Mouse (Mus musculus) megakaryocyte, embryonic 14.5 days (primary cell): ENCODE measurements around the gene Tbx3. TPM values are rescaled to one million over a fixed set of nuclear protein-coding genes. Genes with fewer than 3 reads are reported as not detected.

Experiments
- H3K27me3 ChIP-seq: replicated peaks from 2 replicates; pipeline ENCODE3; 2012; ENCODE audit warnings: inconsistent platforms
- H3K36me3 ChIP-seq: replicated peaks from 2 replicates; pipeline ENCODE3; 2012; ENCODE audit warnings: low read length, inconsistent platforms, mixed read lengths
- H3K4me1 ChIP-seq: 2 replicates; pipeline ENCODE4 v1.6.1; 2012; ENCODE audit warnings: inconsistent platforms
- H3K4me3 ChIP-seq: replicated peaks from 2 replicates; pipeline ENCODE3; 2012; ENCODE audit warnings: moderate library complexity, mild to moderate bottlenecking, inconsistent platforms
- H3K9me3 ChIP-seq: 2 replicates; pipeline ENCODE4 v1.6.1; 2012; ENCODE audit warnings: inconsistent platforms
- FLI1 ChIP-seq: IDR thresholded peaks from 2 replicates; pipeline ENCODE4 v1.6.1; 2012; ENCODE audit warnings: low read length, inconsistent platforms, mixed read lengths
- GATA1 ChIP-seq: IDR thresholded peaks from 3 replicates; pipeline ENCODE4 v1.6.1; 2012; ENCODE audit warnings: mixed read lengths, low read length, inconsistent platforms, borderline replicate concordance
- polyA plus RNA-seq: library from polyadenylated mRNA; stranded (reverse); fragments of >175 nt; gene quantifications from 2 replicates; pipeline ENCODE4 v1.2.3, GENCODE M21; 2012; ENCODE audit warnings: low replicate concordance; ENCODE audit not compliant: insufficient read depth

Tbx3 gene
- polyA plus RNA-seq, 1 experiment: not detected

DNA sequence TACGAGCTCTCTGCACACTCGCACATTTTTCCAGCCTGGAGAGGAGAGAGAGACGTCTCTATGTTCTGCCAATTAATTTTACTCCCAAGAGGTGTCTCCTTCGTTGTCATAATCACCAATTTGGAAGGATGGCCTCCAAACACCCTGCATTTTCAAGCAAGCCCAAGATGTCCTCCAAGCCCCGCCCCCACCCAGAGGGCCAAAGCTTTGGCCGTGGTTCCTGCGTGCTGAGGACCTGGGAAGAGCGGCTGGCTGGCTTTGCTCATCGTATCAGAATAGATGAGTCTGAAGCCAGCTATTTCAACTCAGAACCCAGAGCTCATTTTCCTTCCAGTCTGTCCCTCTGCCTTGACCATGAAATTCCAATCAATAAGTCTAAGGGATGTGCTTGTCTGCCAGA lies 29.4 kb upstream of the Tbx3 start:
- Histone ChIP-seq H3K36me3 (no peaks in the 10 kb centered on the region), H3K9me3 (no peaks in the 10 kb centered on the region), H3K4me3 (no peak overlapping the region), H3K27me3 (peaks cover 24% of the 10 kb centered on the region), H3K4me1 (no peaks in the 10 kb centered on the region)
- TF ChIP-seq FLI1 (no peak), GATA1 (no peak)

DNA sequence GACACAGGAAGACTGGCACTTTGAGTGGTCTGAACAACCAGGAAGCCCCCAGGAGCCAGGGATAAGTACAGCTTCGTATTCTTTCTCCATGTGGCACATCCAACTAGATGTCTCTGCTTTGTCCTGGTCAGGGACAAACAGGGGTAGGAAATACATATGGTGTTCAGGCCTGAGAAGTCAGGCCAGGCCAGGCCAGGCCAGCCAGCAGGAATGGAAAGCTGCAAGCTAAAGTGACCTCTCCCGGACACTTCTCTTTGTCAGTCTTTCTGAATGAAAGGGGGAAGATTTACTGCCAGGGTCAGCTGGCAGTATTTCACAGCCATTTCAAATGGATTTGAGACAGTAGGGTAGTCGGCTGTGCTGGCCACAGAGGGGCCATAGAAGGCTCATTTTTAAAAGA lies 28.8 kb upstream of the Tbx3 start:
- Histone ChIP-seq H3K27me3 (peaks cover 25% of the 10 kb centered on the region), H3K36me3 (no peaks in the 10 kb centered on the region), H3K4me3 (no peak overlapping the region), H3K9me3 (no peaks in the 10 kb centered on the region), H3K4me1 (no peaks in the 10 kb centered on the region)
- no peak for TF ChIP-seq GATA1
- no peak for TF ChIP-seq FLI1

DNA sequence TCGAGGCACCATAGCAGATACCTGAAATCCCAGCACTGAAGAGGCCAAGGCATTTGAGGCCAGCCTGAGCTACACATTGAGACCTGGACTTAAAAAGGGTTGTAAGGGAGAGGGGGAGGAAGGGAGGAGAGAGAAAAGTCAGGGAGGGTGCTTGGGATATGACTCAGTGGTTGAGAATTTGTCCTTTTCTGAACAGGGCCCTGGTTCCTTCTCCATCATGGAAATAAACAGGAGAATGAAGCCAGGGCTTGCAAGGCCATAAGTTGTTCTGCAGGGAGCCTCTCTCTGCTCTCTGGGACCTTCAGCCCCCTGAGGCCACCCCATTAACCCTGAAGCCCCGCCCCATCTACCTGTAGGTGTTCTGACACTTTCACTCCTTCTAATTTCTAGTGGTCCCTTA lies 23.5 kb upstream of the Tbx3 start:
- Histone ChIP-seq H3K9me3 (no peaks in the 10 kb centered on the region), H3K4me3 (no peak overlapping the region), H3K27me3 (peaks cover 43% of the 10 kb centered on the region), H3K4me1 (no peaks in the 10 kb centered on the region), H3K36me3 (no peaks in the 10 kb centered on the region)
- TF ChIP-seq FLI1: no peak
- TF ChIP-seq GATA1: no peak

DNA sequence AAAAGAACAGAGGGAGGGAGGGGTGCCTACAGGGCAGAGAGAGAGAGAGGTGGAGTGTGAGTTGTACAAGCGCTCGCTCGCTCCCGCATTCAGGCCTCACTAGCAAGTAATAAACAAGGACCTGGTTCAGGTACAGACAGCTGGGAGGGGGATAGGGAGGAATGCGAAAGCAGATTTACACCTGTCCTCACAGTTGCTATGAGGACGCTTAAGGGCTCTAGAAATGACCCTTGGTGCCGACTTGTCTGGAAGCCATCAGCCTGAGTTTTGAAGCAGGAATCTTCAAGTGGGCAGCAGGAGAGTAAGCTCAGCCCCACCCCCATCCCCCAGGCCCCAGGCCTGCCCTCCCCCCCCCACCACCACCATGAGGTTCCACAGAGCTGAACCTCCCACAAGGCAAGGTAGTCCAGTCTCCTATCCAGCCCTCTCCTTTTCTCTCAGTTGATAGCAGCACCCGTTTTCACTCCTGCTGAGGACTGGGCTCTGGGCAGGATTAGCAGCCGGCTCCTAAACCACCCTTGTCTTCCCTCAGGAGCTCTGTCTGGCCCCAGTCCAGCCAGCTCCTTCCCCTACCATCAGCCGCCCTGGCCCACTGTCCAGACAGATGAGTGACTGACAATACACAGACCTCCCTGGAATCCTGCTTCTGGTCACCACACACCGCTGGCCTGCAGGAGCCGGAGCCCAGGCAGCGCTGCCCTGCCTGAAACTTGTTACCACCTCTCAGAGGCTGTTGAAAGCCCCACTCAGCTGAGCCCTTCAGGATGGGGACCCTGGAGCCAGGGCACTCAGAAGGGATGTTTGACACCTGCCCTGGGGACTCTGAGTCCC lies 19.1 kb upstream of the Tbx3 start:
- Histone ChIP-seq H3K4me3 (no peak overlapping the region), H3K9me3 (no peaks in the 10 kb centered on the region), H3K27me3 (peaks cover 53% of the 10 kb centered on the region), H3K4me1 (no peaks in the 10 kb centered on the region), H3K36me3 (no peaks in the 10 kb centered on the region)
- no peak for TF ChIP-seq FLI1
- no peak for TF ChIP-seq GATA1

DNA sequence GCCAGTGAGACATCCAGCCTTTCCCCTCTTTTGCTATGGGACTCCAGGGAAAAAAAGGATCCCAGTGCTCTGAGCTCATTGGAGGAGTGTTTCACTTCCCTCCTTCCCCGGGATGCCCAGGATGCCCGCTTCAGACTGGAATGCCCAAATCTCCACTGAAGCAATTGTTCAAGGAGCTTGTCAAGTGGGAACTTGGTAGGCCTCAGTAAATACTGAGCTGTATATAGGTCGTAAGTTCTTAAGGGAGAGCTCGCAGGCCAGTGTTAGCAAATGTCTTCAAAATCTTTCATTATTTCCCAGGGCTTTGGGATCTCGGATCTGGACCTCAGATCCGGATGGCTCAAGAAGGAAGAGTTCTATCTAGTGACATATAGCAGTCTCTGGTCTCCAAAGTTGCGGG lies 14.1 kb upstream of the Tbx3 start:
- no peaks in the 10 kb centered on the region for H3K36me3 ChIP-seq
- no peaks in the 10 kb centered on the region; the same call in 1 of the 2 replicates for H3K9me3 ChIP-seq
- no peak overlapping the region for H3K4me3 ChIP-seq
- H3K27me3 ChIP-seq: peaks cover 81% of the 10 kb centered on the region
- no peak for TF ChIP-seq GATA1
- H3K4me1 ChIP-seq: no peaks in the 10 kb centered on the region

DNA sequence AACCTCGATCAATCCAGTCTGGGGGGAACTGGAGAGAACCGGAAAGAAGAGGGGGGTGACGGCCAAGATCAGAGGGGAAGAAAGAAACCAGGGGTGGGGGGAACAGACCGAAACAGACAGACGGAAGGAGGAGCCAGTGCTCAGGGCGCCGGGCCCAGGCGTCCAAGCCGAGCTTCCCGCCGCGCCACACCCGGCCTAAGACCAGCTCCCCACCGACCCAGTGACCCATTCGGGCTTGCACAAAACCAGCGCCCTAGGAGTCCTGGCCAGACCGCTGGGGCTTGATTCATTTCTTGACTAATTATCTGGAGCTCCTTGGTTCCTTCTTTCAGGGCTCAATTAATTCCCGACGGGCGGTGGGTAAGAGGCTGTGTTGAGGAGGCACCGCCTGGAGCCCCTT lies 13.6 kb upstream of the Tbx3 start:
- H3K4me3 ChIP-seq: no peak overlapping the region
- H3K9me3 ChIP-seq: no peaks in the 10 kb centered on the region; the same call in 1 of the 2 replicates
- H3K4me1 ChIP-seq: no peaks in the 10 kb centered on the region
- H3K27me3 ChIP-seq: peaks cover 80% of the 10 kb centered on the region
- no peaks in the 10 kb centered on the region for H3K36me3 ChIP-seq
- TF ChIP-seq FLI1 (no peak), GATA1 (no peak)

DNA sequence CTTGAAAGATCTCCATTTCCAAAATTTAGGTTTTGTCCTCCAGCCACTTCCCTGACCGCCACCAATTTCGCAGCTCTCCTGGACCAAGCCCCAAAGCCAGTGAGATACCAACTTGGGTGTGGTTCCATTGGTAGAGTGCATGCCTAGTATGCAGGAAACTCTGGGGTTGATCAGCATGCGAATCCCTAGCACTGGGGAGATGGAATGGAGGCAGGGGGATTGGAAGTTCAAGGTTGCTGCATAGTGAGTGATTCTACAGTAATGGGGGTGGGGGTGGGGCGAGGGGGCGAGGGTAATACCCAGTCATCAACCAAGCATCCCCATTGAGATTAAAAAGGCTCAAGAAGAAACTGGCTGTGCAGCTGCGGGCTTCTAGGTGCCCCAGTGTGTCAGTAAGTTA lies 13.1 kb upstream of the Tbx3 start:
- H3K4me3 ChIP-seq: no peak overlapping the region
- TF ChIP-seq FLI1 (no peak), GATA1 (no peak)
- H3K9me3 ChIP-seq: no peaks in the 10 kb centered on the region; the same call in 1 of the 2 replicates
- H3K27me3 ChIP-seq: peaks cover 82% of the 10 kb centered on the region
- no peaks in the 10 kb centered on the region for H3K36me3 ChIP-seq
- no peaks in the 10 kb centered on the region for H3K4me1 ChIP-seq

DNA sequence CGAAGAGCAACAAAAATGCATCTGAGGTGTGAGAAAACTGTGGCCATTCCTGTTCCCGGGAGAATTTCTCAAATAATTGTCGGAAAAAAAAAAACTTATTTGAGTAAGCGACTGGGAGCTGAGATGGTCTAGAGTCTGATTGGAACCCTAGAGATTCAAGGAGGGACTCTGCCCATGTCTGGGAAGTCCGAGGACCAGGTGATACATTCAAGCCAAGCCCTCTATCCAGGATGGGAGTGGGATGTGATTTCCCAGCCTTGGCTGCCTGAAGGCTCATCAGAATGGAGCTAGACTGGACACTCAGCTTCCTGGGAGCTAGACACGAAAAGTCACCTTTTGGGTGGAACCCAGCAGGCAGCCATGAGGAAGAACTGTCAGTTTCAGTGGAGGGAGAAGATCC lies 12.7 kb upstream of the Tbx3 start:
- no peaks in the 10 kb centered on the region for H3K4me1 ChIP-seq
- H3K27me3 ChIP-seq: peaks cover 86% of the 10 kb centered on the region
- TF ChIP-seq GATA1 (no peak), FLI1 (no peak)
- H3K4me3 ChIP-seq: no peak overlapping the region
- H3K9me3 ChIP-seq: no peaks in the 10 kb centered on the region; the same call in 1 of the 2 replicates
- no peaks in the 10 kb centered on the region for H3K36me3 ChIP-seq

DNA sequence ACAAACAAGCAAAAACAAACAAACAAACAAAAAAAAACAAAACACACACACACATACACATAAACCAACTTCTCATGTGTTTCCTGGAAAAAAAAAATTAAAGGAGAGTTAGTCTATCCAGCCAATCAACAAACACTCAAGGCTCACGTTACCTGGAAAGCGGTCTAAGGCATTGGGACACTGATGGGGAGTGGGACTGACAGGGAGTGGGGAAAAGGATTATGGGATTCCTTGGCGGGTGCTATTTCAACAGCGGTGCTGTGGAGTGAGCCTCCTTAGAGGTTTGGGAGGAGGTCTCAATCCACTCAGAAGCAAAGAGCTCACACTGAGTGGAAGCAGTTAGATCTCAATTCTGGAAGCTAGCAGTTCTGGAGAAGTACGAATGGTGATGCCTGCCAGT lies 12.1 kb upstream of the Tbx3 start:
- H3K27me3 ChIP-seq: peaks cover 92% of the 10 kb centered on the region
- H3K9me3 ChIP-seq: no peaks in the 10 kb centered on the region; the same call in 1 of the 2 replicates
- H3K4me3 ChIP-seq: no peak overlapping the region
- TF ChIP-seq GATA1 (no peak), FLI1 (no peak)
- H3K36me3 ChIP-seq: no peaks in the 10 kb centered on the region
- H3K4me1 ChIP-seq: no peaks in the 10 kb centered on the region

DNA sequence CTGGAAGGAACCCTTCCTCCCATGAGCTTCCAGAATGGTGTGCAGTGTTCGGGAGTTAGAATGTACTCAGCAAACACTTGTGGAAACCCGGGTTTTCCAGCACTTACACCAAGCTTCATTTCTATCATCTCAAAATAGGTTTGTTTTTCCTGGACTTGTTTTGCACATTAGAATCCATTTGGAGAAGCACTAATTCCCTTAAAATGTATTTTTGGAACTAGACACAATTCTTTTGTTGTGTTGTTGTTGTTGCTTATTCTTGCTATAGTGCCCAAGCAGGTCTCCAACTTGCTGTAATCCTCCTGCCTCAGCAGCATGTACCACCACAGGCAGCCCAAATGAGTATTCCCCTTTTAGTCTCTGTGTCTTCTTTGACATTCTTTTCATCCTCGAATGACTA lies 11.4 kb upstream of the Tbx3 start:
- H3K9me3 ChIP-seq: no peaks in the 10 kb centered on the region; the same call in 1 of the 2 replicates
- H3K4me1 ChIP-seq: no peaks in the 10 kb centered on the region
- no peaks in the 10 kb centered on the region for H3K36me3 ChIP-seq
- no peak for TF ChIP-seq GATA1
- TF ChIP-seq FLI1: no peak
- peaks cover 94% of the 10 kb centered on the region for H3K27me3 ChIP-seq
- no peak overlapping the region for H3K4me3 ChIP-seq
